Mouse (Mus musculus): ENCODE measurements around the gene Hs3st1. TPM values are rescaled to one million over a fixed set of nuclear protein-coding genes. Genes with fewer than 3 reads are reported as not detected.

Gene Hs3st1
- total RNA-seq, 2 experiments from 2014 or later: 1.5 to 2.1 TPM

DNA sequence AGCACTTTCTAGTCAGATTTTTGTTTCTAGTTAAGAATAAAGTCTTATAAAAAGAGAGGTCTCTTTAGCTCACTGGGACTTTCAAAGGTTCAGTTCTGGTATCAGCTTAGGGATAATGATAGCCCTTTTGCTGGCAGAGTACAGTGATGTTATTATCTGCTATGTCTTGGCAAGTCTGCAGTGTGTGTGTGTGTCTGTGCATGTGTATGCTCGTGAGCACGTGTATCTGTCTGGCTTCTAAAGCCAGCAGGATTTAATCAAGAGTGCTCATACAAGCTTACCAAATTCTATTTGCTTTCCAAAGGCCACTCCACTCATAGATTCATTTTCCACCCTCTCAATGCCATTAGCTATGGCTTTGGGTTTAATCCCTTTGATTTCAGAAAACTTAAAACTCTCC lies 160.5 kb downstream of the Hs3st1 start:
- no peak for DNase-seq (ENCODE audit: low spot score)
